Mouse (Mus musculus) kidney, adult 2 months (tissue): ENCODE measurements at regions not wholly inside any gene's neighbourhood (a gene's known extent, or its start where the extent isn't known, plus 50 kb on each side); places are given as distances from the start of the nearest gene placed in this dataset.

Source experiments
- CTCF ChIP-seq: fragments of 200-500 bp; conservative IDR thresholded peaks from 2 replicates; pipeline ENCODE4 v1.5.1; 2011; ENCODE audit warnings: low read depth, mild to moderate bottlenecking, control low read depth, low read length, moderate library complexity, mixed read lengths; ENCODE audit not compliant: insufficient read depth, insufficient read length
- POLR2A ChIP-seq: fragments of 200-500 bp; IDR thresholded peaks from one replicate; pipeline ENCODE4 v1.6.1; 2011; ENCODE audit warnings: low read depth, low read length, control low read depth

DNA sequence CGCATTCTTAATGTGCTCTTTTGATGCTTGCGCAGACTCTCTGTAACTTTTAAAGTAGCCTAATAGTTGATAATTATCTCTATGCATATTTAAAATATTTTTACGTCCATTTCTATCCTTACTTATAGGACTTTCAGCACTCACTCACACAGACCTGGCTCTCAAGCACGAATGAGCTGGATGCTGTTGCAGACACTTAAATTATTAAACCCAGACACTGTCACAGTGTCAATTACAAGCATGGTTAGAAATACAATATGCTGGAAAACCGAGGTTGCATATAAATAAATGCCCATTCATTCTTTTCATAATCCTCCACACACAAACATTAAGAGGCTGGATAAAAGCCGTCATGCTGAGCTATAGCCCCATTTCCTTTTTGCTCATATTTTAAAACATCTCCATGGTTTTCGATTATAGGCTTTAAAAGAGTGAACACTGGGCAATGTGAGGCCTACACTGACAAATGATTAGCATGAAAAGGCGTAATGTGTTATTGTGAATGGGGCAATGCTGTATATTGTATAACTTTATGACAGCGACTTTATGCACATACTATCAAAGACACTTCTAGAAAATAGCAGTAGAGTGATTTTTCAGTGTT lies 566.3 kb downstream of the Pdha2 start:
- TF ChIP-seq CTCF = no peak
- no peak for TF ChIP-seq POLR2A
